Mouse (Mus musculus): ENCODE measurements around the gene Rdh7.
"Not testable (repeated sequence)": the region's sequence is repeated elsewhere in the genome, so short reads cannot be mapped to it uniquely, and the experiment has no call there.

The Rdh7 gene

GRCm38 (mm10) chr10:127893163-127894022, 4.8 kb upstream of the Rdh7 start:
- DNase-seq (ENCODE audit: low read depth, low spot score) = not testable (repeated sequence)

- DNase-seq (ENCODE audit: low read depth, low spot score) = no peak
Observed at GRCm38 (mm10) chr10:127891481-127891880, 2.9 kb upstream of the Rdh7 start.

GRCm38 (mm10) chr10:127886971-127887370, 1.6 kb downstream of the Rdh7 start:
- no peak for DNase-seq (ENCODE audit: low read depth, low spot score)

GRCm38 (mm10) chr10:127886551-127886950, 2.1 kb downstream of the Rdh7 start:
- DNase-seq (ENCODE audit: low read depth, low spot score) = no peak

- no peak for DNase-seq (ENCODE audit: low read depth, low spot score)
Observed at GRCm38 (mm10) chr10:127881041-127881440, 7.6 kb downstream of the Rdh7 start.

GRCm38 (mm10) chr10:127879155-127879688, 9.4 kb downstream of the Rdh7 start:
- no peak for DNase-seq (ENCODE audit: low read depth, low spot score)

- DNase-seq (ENCODE audit: low read depth, low spot score) = no peak
Observed at GRCm38 (mm10) chr10:127878262-127879057, 10.2 kb downstream of the Rdh7 start.

- DNase-seq (ENCODE audit: low read depth, low spot score) = no peak
Observed at GRCm38 (mm10) chr10:127877681-127878080, 10.9 kb downstream of the Rdh7 start.

GRCm38 (mm10) chr10:127872484-127872883, 16.1 kb downstream of the Rdh7 start:
- no peak for DNase-seq (ENCODE audit: low read depth, low spot score)

GRCm38 (mm10) chr10:127866232-127866631, 22.4 kb downstream of the Rdh7 start, which contains the start of gene Rdh16f2:
Gene Rdh16f2 (plus strand): TSS chr10:127866474.
- no peak for DNase-seq (ENCODE audit: low read depth, low spot score)

GRCm38 (mm10) chr10:127864931-127865330, 23.7 kb downstream of the Rdh7 start:
- no peak for DNase-seq (ENCODE audit: low read depth, low spot score)

- no peak for DNase-seq (ENCODE audit: low read depth, low spot score)
Observed at GRCm38 (mm10) chr10:127856376-127856775, 32.2 kb downstream of the Rdh7 start.

- DNase-seq (ENCODE audit: low read depth, low spot score) = no peak
Observed at GRCm38 (mm10) chr10:127849628-127850027, 39.0 kb downstream of the Rdh7 start, which contains the start of gene Rdh19. Gene Rdh19 (plus strand): TSS chr10:127849928.

- DNase-seq (ENCODE audit: low read depth, low spot score) = no peak
Observed at GRCm38 (mm10) chr10:127848089-127848488, 40.5 kb downstream of the Rdh7 start.

- DNase-seq (ENCODE audit: low read depth, low spot score) = not testable (repeated sequence)
Observed at GRCm38 (mm10) chr10:127845945-127846344, 42.7 kb downstream of the Rdh7 start.

GRCm38 (mm10) chr10:127840776-127841175, 47.8 kb downstream of the Rdh7 start:
- no peak for DNase-seq (ENCODE audit: low read depth, low spot score)

GRCm38 (mm10) chr10:127838539-127838938, 50.1 kb downstream of the Rdh7 start:
- DNase-seq (ENCODE audit: low read depth, low spot score) = no peak

GRCm38 (mm10) chr10:127837793-127838192, 50.8 kb downstream of the Rdh7 start:
- DNase-seq (ENCODE audit: low read depth, low spot score) = not testable (repeated sequence)

- no peak for DNase-seq (ENCODE audit: low read depth, low spot score)
Observed at GRCm38 (mm10) chr10:127835292-127835691, 53.3 kb downstream of the Rdh7 start.

- DNase-seq (ENCODE audit: low read depth, low spot score) = not testable (repeated sequence)
Observed at GRCm38 (mm10) chr10:127834186-127834585, 54.4 kb downstream of the Rdh7 start.
